Mouse (Mus musculus): ENCODE results near the gene Sowaha.

GRCm38 (mm10) chr11:53466231-53466971 lies 13.7 kb downstream of the Sowaha start:
- TF ChIP-seq POLR2A (IDR thresholded peaks at IDR 0.05; ENCODE audit: insufficient read depth, low read depth, low read length) (no peak), CTCF (IDR thresholded peaks at IDR 0.05; ENCODE audit: insufficient read depth, low read depth, low read length) (peak; percentile 86)
